Mouse (Mus musculus) heart, postnatal 25 days (tissue): Measurements from ENCODE around the gene Rab1b. TPM values are rescaled to one million over a fixed set of nuclear protein-coding genes. Genes with fewer than 3 reads are reported as not detected.

Source experiments
- DNase-seq: peaks from one replicate; pipeline ENCODE4 v3.0.0; 2022; ENCODE audit warnings: low spot score
- intact Hi-C: fragments of 180-260 bp; cut with DNase I; formaldehyde crosslinking; loops from one replicate; pipeline ENCODE4 v1.15.1; 2025
- total RNA-seq, 2 experiments: library from RNA; stranded (reverse); gene quantifications; 2 replicates each; pipeline ENCODE4 v1.2.3; 2021

The Rab1b gene
- total RNA-seq, 2 experiments from 2014 or later = 178 to 189 TPM

GRCm38 (mm10) chr19:5056251-5056650, 50.6 kb downstream of the Rab1b start:
- DNase-seq = no peak
- intact Hi-C loops = loop anchor here (1.0 kb wide), 1 partner anchor 17 kb away; no protein-coding TSS in a partner anchor

- DNase-seq = no peak
- intact Hi-C loops = no loop called here
Measured at GRCm38 (mm10) chr19:5053909-5054308, 53.0 kb downstream of the Rab1b start.

GRCm38 (mm10) chr19:5052853-5053252, 54.0 kb downstream of the Rab1b start:
- DNase-seq = no peak
- intact Hi-C loops = no loop called here

GRCm38 (mm10) chr19:5052166-5052822, 54.6 kb downstream of the Rab1b start:
- DNase-seq = no peak
- intact Hi-C loops = no loop called here

GRCm38 (mm10) chr19:5051515-5051914, 55.4 kb downstream of the Rab1b start:
- intact Hi-C loops = no loop called here

GRCm38 (mm10) chr19:5051031-5051430, 55.8 kb downstream of the Rab1b start:
- intact Hi-C loops = no loop called here
- DNase-seq = no peak

More at GRCm38 (mm10) chr19:5051515-5051914, 55.4 kb downstream of the Rab1b start:
- no peak for DNase-seq

- intact Hi-C loops = no loop called here
- DNase-seq = peak; percentile 58
Measured at GRCm38 (mm10) chr19:5050047-5050905, 56.6 kb downstream of the Rab1b start, which contains the start of gene Rin1. Gene Rin1 (plus strand): TSS chr19:5050481.

GRCm38 (mm10) chr19:5049325-5049724, 57.5 kb downstream of the Rab1b start:
- DNase-seq = no peak
- intact Hi-C loops = loop anchor here (5.0 kb wide), 1 partner anchor 33 kb away; no protein-coding TSS in a partner anchor

Other genes starting within 250 kb of the Rab1b start
- under 1 TPM; 0.42 to 0.53 TPM for gene Actn3, start 229.2 kb downstream of the Rab1b start, total RNA-seq
- gene Zdhhc24, start 228.4 kb downstream of the Rab1b start, total RNA-seq = 1 to 10 TPM; 2.6 to 4.0 TPM
- 1 to 10 TPM; 4.0 to 4.1 TPM for gene Bbs1, start 200.4 kb downstream of the Rab1b start, total RNA-seq
- 10 to 100 TPM; 17.5 to 19.6 TPM for gene Dpp3, start 178.8 kb downstream of the Rab1b start, total RNA-seq
- gene Peli3, start 163.9 kb downstream of the Rab1b start, total RNA-seq = 1 to 10 TPM; 1.0 to 1.3 TPM
- gene Mrpl11, start 144.9 kb downstream of the Rab1b start, total RNA-seq = 10 to 100 TPM; 70.9 to 73.2 TPM
- gene Npas4, start 116.8 kb downstream of the Rab1b start, total RNA-seq = under 1 TPM in 1 of 2 experiments, not detected in 1; 0.06 TPM
- 10 to 100 TPM; 12.2 to 13.3 TPM for gene Slc29a2, start 83.2 kb downstream of the Rab1b start, total RNA-seq
- gene B4gat1, start 68.2 kb downstream of the Rab1b start, total RNA-seq = 10 to 100 TPM; 47.0 to 47.3 TPM
- gene AC124502.3, start 68.2 kb downstream of the Rab1b start, total RNA-seq = 1 to 10 TPM; 2.2 TPM
- 10 to 100 TPM; 11.4 to 12.3 TPM for gene Brms1, start 65.7 kb downstream of the Rab1b start, total RNA-seq
- gene Rin1, start 56.6 kb downstream of the Rab1b start, total RNA-seq = 1 to 10 TPM; 1.6 to 3.4 TPM
- 10 to 100 TPM; 15.3 to 16.1 TPM for gene Cd248, start 39.0 kb downstream of the Rab1b start, total RNA-seq
- 1 to 10 TPM; 4.0 to 4.8 TPM for gene Tmem151a, start 21.5 kb downstream of the Rab1b start, total RNA-seq
- 10 to 100 TPM; 91.5 to 92.6 TPM for gene Yif1a, start 18.5 kb downstream of the Rab1b start, total RNA-seq
- under 1 TPM in 1 of 2 experiments, not detected in 1; 0.18 TPM for gene Cnih2, start 8.6 kb downstream of the Rab1b start, total RNA-seq
- 10 to 100 TPM; 47.1 to 53.0 TPM for gene Klc2, start 11.5 kb upstream of the Rab1b start, total RNA-seq
- 10 to 100 TPM; 21.1 TPM for gene Pacs1, start 166.0 kb upstream of the Rab1b start, total RNA-seq
- gene Sf3b2, start 188.4 kb upstream of the Rab1b start, total RNA-seq = 100 to 1,000 TPM; 110 to 115 TPM
- 10 to 100 TPM; 24.5 to 25.7 TPM for gene Gal3st3, start 191.3 kb upstream of the Rab1b start, total RNA-seq
- gene Catsper1, start 228.7 kb upstream of the Rab1b start, total RNA-seq = not detected
- gene Cst6, start 242.5 kb upstream of the Rab1b start, total RNA-seq = 1 to 10 TPM; 7.4 to 9.6 TPM